Mouse (Mus musculus) liver, embryonic 14.5 days (tissue): ENCODE results near the gene Cyth4. TPM values are rescaled to one million over a fixed set of nuclear protein-coding genes. Genes with fewer than 3 reads are reported as not detected.
A peak's percentile ranks its signal among the peaks of the same experiment; 100 is the strongest.

Source experiments
- ATAC-seq: fragments of 200-750 bp; cut with Nextera tagmentation; 2 replicates; pipeline ENCODE4 v1.8.0; 2017; ENCODE audit warnings: moderate number of reproducible peaks, mild to moderate bottlenecking, moderate library complexity; ENCODE audit not compliant: insufficient read depth
- DNase-seq, 3 experiments: peaks; one replicate each; pipeline ENCODE4 v3.0.0-alpha.2; 2012 to 2013; ENCODE audit warnings: low read depth in 3 of 3, low spot score in 3 of 3
- H3K27ac ChIP-seq: fragments of 300-500 bp; sonication (generic); 2 replicates; pipeline ENCODE4 v1.5.1; 2014; ENCODE audit warnings: moderate library complexity, mild to moderate bottlenecking, control low read depth, inconsistent platforms
- H3K27me3 ChIP-seq: fragments of 300-500 bp; sonication (generic); 2 replicates; pipeline ENCODE4 v1.6.1; 2014; ENCODE audit warnings: mild to moderate bottlenecking, low read length, moderate library complexity; ENCODE audit not compliant: control insufficient read depth, insufficient read depth
- H3K36me3 ChIP-seq: fragments of 300-500 bp; sonication (generic); replicated peaks from 2 replicates; pipeline ENCODE4 v1.6.1; 2014; ENCODE audit warnings: low read depth; ENCODE audit not compliant: control insufficient read depth, insufficient read depth
- H3K4me1 ChIP-seq, 2 experiments: fragments of 200-500 bp in 1 of 2; fragments of 300-500 bp in 1 of 2; sonication (generic) in 1 of 2; replicated peaks; 2 replicates each; pipeline ENCODE4 v1.6.1; 2012 to 2014; ENCODE audit warnings: antibody characterized with exemption in 1 of 2, inconsistent platforms in 1 of 2, low read length in 1 of 2; ENCODE audit not compliant: control insufficient read depth in 2 of 2, insufficient read depth in 2 of 2
- H3K4me2 ChIP-seq: fragments of 300-500 bp; sonication (generic); 2 replicates; pipeline ENCODE4 v1.6.1; 2014; ENCODE audit warnings: low read depth, mild to moderate bottlenecking, control low read depth, moderate library complexity
- H3K4me3 ChIP-seq, 2 experiments: fragments of 200-500 bp in 1 of 2; fragments of 300-500 bp in 1 of 2; sonication (generic) in 1 of 2; 2 replicates each; pipeline ENCODE4 v1.5.1; 2012 to 2014; ENCODE audit warnings: low read depth in 2 of 2, low read length in 2 of 2, mild to moderate bottlenecking in 2 of 2, control low read depth in 1 of 2, inconsistent platforms in 1 of 2, moderate library complexity in 1 of 2; ENCODE audit not compliant: insufficient read depth in 1 of 2
- H3K9ac ChIP-seq: fragments of 300-500 bp; sonication (generic); replicated peaks from 2 replicates; pipeline ENCODE4 v1.6.1; 2014; ENCODE audit warnings: mild to moderate bottlenecking, control low read depth, moderate library complexity
- H3K9me3 ChIP-seq: fragments of 300-500 bp; sonication (generic); 2 replicates; pipeline ENCODE4 v1.6.1; 2016; ENCODE audit warnings: low read length, mixed read lengths; ENCODE audit not compliant: control insufficient read depth
- CTCF ChIP-seq: IDR thresholded peaks from 2 replicates; pipeline ENCODE4 v1.5.1; 2016; ENCODE audit warnings: antibody characterized with exemption, low read depth, control low read depth
- EP300 ChIP-seq: IDR thresholded peaks from 2 replicates; pipeline ENCODE4 v1.6.1; 2016; ENCODE audit warnings: antibody characterized with exemption, low read depth
- WGBS: fragments of 180-500 bp; shearing (Covaris S2); extraction: QIAGEN DNeasy Blood & Tissue Kit; methylation state at CpG from one replicate; pipeline ENCODE4 v1.1.7; 2014; ENCODE audit not compliant: insufficient replicate concordance; 5-methylcytosine and 5-hydroxymethylcytosine counted together
- polyA plus RNA-seq, 2 experiments: library from polyadenylated mRNA; depleted of rRNA in 1 of 2; stranded (reverse) in 1 of 2; unstranded in 1 of 2; fragments of >200 nt; fragmentation: Nextera tagmentation in 1 of 2; extraction: Ambion mirVana in 1 of 2; gene quantifications; 2 replicates each; pipeline versions ENCODE4 v1.2.1 to v1.2.3; 2012 to 2014

The Cyth4 gene
- polyA plus RNA-seq, 2 experiments: 4.3 to 7.6 TPM

GRCm38 (mm10) chr15:78554545-78555313 lies 42.1 kb upstream of the Cyth4 start:
- DNase-seq (no peak), ATAC-seq (no peak)
- Histone ChIP-seq H3K4me1 (no peaks in the 10 kb centered on the region), H3K9me3 (no peaks in the 10 kb centered on the region), H3K9ac (no peak overlapping the region), H3K4me3 (peak overlapping the region; percentile 9 to 14; a peak in 1 of 4 replicates), H3K36me3 (no peaks in the 10 kb centered on the region), H3K4me2 (no peak overlapping the region; the same call in 1 of the 2 replicates), H3K27ac (no peak overlapping the region), H3K27me3 (no peaks in the 10 kb centered on the region)
- TF ChIP-seq CTCF (no peak), EP300 (no peak)
- 58% methylated on average over 25 of the region's 25 CpGs for WGBS

- H3K9me3 ChIP-seq: no peaks in the 10 kb centered on the region
- no peak overlapping the region for H3K4me2 ChIP-seq
- WGBS: 42% methylated on average over 10 of the region's 10 CpGs
- ATAC-seq: no peak
- H3K4me3 ChIP-seq: no peak overlapping the region
- DNase-seq: no peak
- no peaks in the 10 kb centered on the region for H3K4me1 ChIP-seq
- H3K9ac ChIP-seq: no peak overlapping the region
- no peaks in the 10 kb centered on the region for H3K36me3 ChIP-seq
- H3K27me3 ChIP-seq: no peaks in the 10 kb centered on the region
- TF ChIP-seq CTCF (no peak), EP300 (no peak)
- no peak overlapping the region for H3K27ac ChIP-seq
Measured at GRCm38 (mm10) chr15:78557693-78558535, 38.9 kb upstream of the Cyth4 start.

- no peaks in the 10 kb centered on the region for H3K9me3 ChIP-seq
- no peak for ATAC-seq
- WGBS: 45% methylated on average over 11 of the region's 11 CpGs
- no peaks in the 10 kb centered on the region for H3K27me3 ChIP-seq
- H3K4me2 ChIP-seq: no peak overlapping the region
- peaks cover 6 to 12% of the 10 kb centered on the region in 2 experiments for H3K4me1 ChIP-seq
- H3K9ac ChIP-seq: no peak overlapping the region
- no peaks in the 10 kb centered on the region for H3K36me3 ChIP-seq
- H3K27ac ChIP-seq: no peak overlapping the region
- no peak for TF ChIP-seq CTCF
- no peak for TF ChIP-seq EP300
- H3K4me3 ChIP-seq: no peak overlapping the region
- no peak for DNase-seq
Measured at GRCm38 (mm10) chr15:78559141-78559979, 37.5 kb upstream of the Cyth4 start.

GRCm38 (mm10) chr15:78563344-78563743 lies 33.5 kb upstream of the Cyth4 start:
- no peak for DNase-seq
- Histone ChIP-seq H3K4me3 (no peak overlapping the region), H3K4me2 (peak overlapping the region; percentile 45; the same call in 1 of the 2 replicates), H3K4me1 (peaks cover 20 to 31% of the 10 kb centered on the region in 2 experiments), H3K9ac (no peak overlapping the region), H3K36me3 (no peaks in the 10 kb centered on the region; the same call in 1 of the 2 replicates), H3K27me3 (no peaks in the 10 kb centered on the region), H3K9me3 (no peaks in the 10 kb centered on the region), H3K27ac (no peak overlapping the region)
- 88% methylated on average over 3 of the region's 3 CpGs for WGBS
- no peak for ATAC-seq
- no peak for TF ChIP-seq EP300
- TF ChIP-seq CTCF: no peak
